Mouse (Mus musculus): ENCODE measurements around the gene Tmem223. TPM values are rescaled to one million over a fixed set of nuclear protein-coding genes. Genes with fewer than 3 reads are reported as not detected.

Gene Tmem223
- polyA plus RNA-seq, 1 experiment from 2014 or later, result 173 TPM

DNA sequence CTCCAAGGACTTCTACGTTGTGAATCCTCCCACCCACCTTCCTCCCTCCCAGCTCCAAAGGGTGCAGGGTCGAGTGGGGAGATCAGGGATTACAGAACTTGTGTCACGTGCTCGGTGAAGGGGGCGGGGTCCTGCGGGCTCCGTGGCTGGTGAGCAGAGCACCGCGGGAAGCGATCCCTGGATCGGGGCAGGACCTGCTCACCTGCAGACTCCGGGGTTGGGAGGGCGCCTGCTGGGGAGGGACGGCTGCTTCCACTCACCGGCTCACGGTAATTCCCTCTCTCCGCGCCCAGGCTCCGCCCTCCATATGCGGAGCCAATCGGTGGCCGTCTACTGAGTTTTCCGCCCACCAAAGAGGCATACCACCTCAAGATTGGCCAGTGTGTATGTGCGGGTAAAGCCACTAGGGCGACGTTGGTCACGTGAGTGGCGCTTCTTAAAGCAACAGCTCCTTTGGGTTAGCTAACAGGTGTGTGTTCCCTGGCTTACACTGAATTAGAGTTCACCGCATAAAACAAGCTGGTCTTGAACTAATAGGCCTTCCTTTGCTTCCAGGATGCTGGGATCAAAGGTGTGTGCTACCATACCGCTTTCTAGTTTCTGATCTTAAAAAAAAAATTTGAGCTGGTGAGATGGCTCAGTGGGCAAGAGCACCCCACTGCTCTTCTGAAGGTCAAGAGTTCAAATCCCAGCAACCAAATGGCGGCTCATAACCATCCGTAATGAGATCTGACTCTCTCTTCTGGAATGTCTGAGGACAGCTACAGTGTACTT, 15.4 kb downstream of the Tmem223 start, which contains the start of gene Taf6l:
Gene Taf6l, minus strand, starts transcription at position 410 of the 774 bp plus-strand sequence.
- Histone ChIP-seq H3K9ac (ENCODE audit: low read depth, low read length) (peak within 1 kb of the TSS; percentile 75), H3K27ac (replicated peaks; ENCODE audit: low read depth, low read length) (peak within 1 kb of the TSS; percentile 76), H3K36me3 (ENCODE audit: control insufficient read depth, insufficient read depth, low read length) (peaks cover 24% of the 10 kb centered on the region), H3K4me2 (ENCODE audit: low read depth, low read length) (peak within 1 kb of the TSS; percentile 82), H3K4me1 (ENCODE audit: control insufficient read depth, insufficient read depth, low read length) (peaks cover 3% of the 10 kb centered on the region; the same call in 1 of the 2 replicates), H3K4me3 (ENCODE audit: low read depth, low read length) (peak within 1 kb of the TSS; percentile 65), H3K27me3 (replicated peaks; ENCODE audit: control insufficient read depth, insufficient read depth, low read length) (no peaks in the 10 kb centered on the region), H3K9me3 (ENCODE audit: control insufficient read depth, low read length) (no peaks in the 10 kb centered on the region)
- DNase-seq (ENCODE audit: low spot score), result peak; percentile 98
- ATAC-seq (ENCODE audit: low read depth), result peak; percentile 100
- WGBS, result under 1% methylated on average over 28 of the region's 32 CpGs

DNA sequence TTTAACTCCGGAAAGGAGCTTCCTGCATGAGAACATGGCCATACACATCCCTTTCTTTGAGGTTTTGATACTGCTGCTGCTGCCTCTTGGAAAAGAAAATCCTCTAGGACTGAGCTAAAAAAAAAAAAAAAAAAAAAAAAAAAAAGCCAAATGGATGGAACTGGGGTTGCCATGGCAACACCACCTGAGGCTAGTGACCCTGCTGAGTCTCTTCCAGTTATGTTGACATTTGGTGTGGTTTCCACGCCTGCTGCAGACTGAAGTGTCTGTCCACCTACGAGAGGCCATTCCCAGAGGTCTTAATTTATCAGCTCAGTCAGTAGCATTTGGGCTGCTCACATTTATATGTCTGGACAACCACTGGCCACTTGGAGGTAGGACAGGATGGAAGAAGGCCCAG, 17.7 kb downstream of the Tmem223 start:
- no peaks in the 10 kb centered on the region for H3K27me3 ChIP-seq (replicated peaks; ENCODE audit: control insufficient read depth, insufficient read depth, low read length)
- peaks cover 15% of the 10 kb centered on the region for H3K36me3 ChIP-seq (ENCODE audit: control insufficient read depth, insufficient read depth, low read length)
- 0 out of 2 replicates have a peak, but pooled peaks cover 2% of the 10 kb centered on the region for H3K9me3 ChIP-seq (ENCODE audit: control insufficient read depth, low read length)
- no peak overlapping the region for H3K4me2 ChIP-seq (ENCODE audit: low read depth, low read length)
- no peak for ATAC-seq (ENCODE audit: low read depth)
- no peak overlapping the region for H3K4me3 ChIP-seq (ENCODE audit: low read depth, low read length)
- peaks cover 3% of the 10 kb centered on the region; the same call in 1 of the 2 replicates for H3K4me1 ChIP-seq (ENCODE audit: control insufficient read depth, insufficient read depth, low read length)
- 21% methylated on average over 3 of the region's 3 CpGs for WGBS
- no peak for DNase-seq (ENCODE audit: low spot score)
- H3K9ac ChIP-seq (ENCODE audit: low read depth, low read length), result no peak overlapping the region
- H3K27ac ChIP-seq (replicated peaks; ENCODE audit: low read depth, low read length), result no peak overlapping the region

DNA sequence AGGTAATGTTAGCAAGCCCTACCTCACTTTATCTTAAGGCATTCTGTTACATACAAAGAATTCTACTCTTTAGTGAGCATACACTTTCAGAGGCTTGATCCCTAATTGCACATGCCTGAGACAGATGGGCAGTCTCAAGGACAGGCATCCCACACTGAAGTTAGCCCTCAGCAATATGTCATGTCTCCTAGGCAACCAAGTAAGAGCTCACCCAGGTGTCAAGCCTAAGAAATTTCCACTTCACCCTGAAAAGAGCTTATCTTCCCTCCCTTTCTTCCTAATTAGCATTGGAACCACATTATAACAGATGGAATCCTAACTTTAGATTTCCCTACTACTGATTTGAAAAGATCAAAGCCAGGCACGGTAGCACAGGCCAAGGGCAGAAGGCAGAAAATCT, 18.4 kb downstream of the Tmem223 start:
- Histone ChIP-seq H3K27ac (replicated peaks; ENCODE audit: low read depth, low read length) (no peak overlapping the region), H3K4me2 (ENCODE audit: low read depth, low read length) (no peak overlapping the region), H3K4me1 (ENCODE audit: control insufficient read depth, insufficient read depth, low read length) (peaks cover 3% of the 10 kb centered on the region; the same call in 1 of the 2 replicates), H3K36me3 (ENCODE audit: control insufficient read depth, insufficient read depth, low read length) (peaks cover 20% of the 10 kb centered on the region), H3K4me3 (ENCODE audit: low read depth, low read length) (no peak overlapping the region), H3K9me3 (ENCODE audit: control insufficient read depth, low read length) (0 out of 2 replicates have a peak, but pooled peaks cover 2% of the 10 kb centered on the region), H3K9ac (ENCODE audit: low read depth, low read length) (no peak overlapping the region), H3K27me3 (replicated peaks; ENCODE audit: control insufficient read depth, insufficient read depth, low read length) (no peaks in the 10 kb centered on the region)
- 42% methylated on average over 1 of the region's 1 CpGs for WGBS
- DNase-seq (ENCODE audit: low spot score) (no peak), ATAC-seq (ENCODE audit: low read depth) (no peak)

DNA sequence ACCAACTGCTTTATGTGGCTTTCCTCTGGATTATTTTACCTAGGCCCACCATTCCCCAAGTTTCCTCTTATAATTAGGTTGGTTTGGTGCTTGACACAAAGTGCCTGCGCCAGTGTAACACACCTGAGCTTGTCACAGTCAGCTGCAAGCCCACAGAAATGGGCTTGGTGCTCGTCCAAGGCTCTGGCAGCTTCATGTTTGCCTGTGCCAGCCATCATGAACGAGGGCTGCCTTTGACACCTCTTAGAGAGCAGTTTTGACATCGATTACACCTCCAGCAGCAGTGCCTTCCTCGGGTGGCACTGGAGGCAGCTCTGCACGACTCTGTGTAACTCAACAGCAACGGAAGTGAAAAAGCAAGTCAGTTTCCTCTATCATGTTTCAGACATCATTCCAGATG, 19.4 kb downstream of the Tmem223 start:
- DNase-seq (ENCODE audit: low spot score), result no peak
- Histone ChIP-seq H3K27ac (replicated peaks; ENCODE audit: low read depth, low read length) (no peak overlapping the region), H3K9ac (ENCODE audit: low read depth, low read length) (no peak overlapping the region), H3K9me3 (ENCODE audit: control insufficient read depth, low read length) (0 out of 2 replicates have a peak, but pooled peaks cover 2% of the 10 kb centered on the region), H3K4me3 (ENCODE audit: low read depth, low read length) (no peak overlapping the region), H3K27me3 (replicated peaks; ENCODE audit: control insufficient read depth, insufficient read depth, low read length) (no peaks in the 10 kb centered on the region), H3K4me2 (ENCODE audit: low read depth, low read length) (no peak overlapping the region), H3K36me3 (ENCODE audit: control insufficient read depth, insufficient read depth, low read length) (peaks cover 30% of the 10 kb centered on the region), H3K4me1 (ENCODE audit: control insufficient read depth, insufficient read depth, low read length) (peaks cover 3% of the 10 kb centered on the region; the same call in 1 of the 2 replicates)
- no peak for ATAC-seq (ENCODE audit: low read depth)
- WGBS, result 83% methylated on average over 7 of the region's 7 CpGs

DNA sequence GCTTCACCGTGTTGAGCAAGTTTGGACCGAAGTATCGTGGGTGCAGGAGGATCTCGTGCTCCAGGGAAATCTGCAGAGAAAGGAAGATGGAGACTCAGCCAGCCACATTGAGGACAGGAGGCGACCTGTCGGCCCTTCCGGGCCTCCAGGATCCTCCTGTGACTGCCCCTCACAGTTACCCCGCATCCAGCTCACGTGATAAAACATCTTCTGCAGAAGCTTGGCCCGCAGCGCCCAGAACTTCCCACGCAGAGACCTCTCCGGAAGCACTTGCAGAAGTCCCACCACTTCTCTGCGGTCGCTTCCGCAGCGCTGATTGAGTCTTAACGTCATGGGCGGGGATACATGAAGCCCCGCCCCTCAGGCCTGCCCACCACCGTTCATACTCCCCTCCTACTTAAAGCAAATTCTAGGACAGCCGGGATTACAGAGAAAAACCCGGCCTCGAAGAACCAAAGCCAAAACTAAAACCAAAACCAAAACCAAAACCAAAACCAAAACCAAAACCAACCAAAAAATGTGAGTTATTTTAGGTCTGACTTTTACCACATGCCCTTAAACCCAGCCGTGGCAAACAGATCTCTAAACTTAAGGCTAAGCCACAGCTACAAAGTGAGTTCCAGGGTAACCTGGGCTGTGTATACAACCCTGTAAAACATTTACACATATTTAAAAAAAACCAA, 27.6 kb downstream of the Tmem223 start, which contains the start of gene Polr2g:
Gene Polr2g, minus strand, starts transcription at position 314 of the 683 bp plus-strand sequence.
- H3K9ac ChIP-seq (ENCODE audit: low read depth, low read length), result peak within 1 kb of the TSS; percentile 70
- no peaks in the 10 kb centered on the region for H3K9me3 ChIP-seq (ENCODE audit: control insufficient read depth, low read length)
- H3K4me1 ChIP-seq (ENCODE audit: control insufficient read depth, insufficient read depth, low read length), result peaks cover 10% of the 10 kb centered on the region; the same call in 1 of the 2 replicates
- peak; percentile 77 for ATAC-seq (ENCODE audit: low read depth)
- peaks cover 36% of the 10 kb centered on the region for H3K36me3 ChIP-seq (ENCODE audit: control insufficient read depth, insufficient read depth, low read length)
- peak; percentile 97 for DNase-seq (ENCODE audit: low spot score)
- no peaks in the 10 kb centered on the region for H3K27me3 ChIP-seq (replicated peaks; ENCODE audit: control insufficient read depth, insufficient read depth, low read length)
- whole genome bisulfite sequencing, result under 1% methylated on average over 22 of the region's 25 CpGs
- H3K4me3 ChIP-seq (ENCODE audit: low read depth, low read length), result peak within 1 kb of the TSS; percentile 67
- peak within 1 kb of the TSS; percentile 36; the same call in 1 of the 2 replicates for H3K27ac ChIP-seq (replicated peaks; ENCODE audit: low read depth, low read length)
- H3K4me2 ChIP-seq (ENCODE audit: low read depth, low read length), result peak within 1 kb of the TSS; percentile 88

DNA sequence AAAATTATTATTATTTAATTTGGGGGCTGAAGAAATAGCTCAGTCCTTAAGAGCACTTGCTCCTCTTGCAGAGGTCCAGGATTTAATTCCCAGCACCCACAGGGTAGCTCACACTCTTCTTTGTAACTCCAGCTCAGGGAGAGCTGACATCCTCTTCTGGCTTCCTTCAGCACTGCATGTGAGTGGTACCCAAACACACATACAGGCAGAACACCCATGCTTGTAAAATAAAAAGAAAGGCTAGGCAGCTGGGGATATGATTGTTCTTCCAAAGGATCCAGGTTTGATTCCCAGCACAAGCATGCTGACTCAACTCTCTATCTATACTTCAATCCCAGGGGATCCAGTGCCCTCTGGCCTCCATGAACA, 28.1 kb downstream of the Tmem223 start:
- no peak for DNase-seq (ENCODE audit: low spot score)
- peaks cover 31% of the 10 kb centered on the region for H3K36me3 ChIP-seq (ENCODE audit: control insufficient read depth, insufficient read depth, low read length)
- H3K27me3 ChIP-seq (replicated peaks; ENCODE audit: control insufficient read depth, insufficient read depth, low read length), result no peaks in the 10 kb centered on the region
- peaks cover 10% of the 10 kb centered on the region; the same call in 1 of the 2 replicates for H3K4me1 ChIP-seq (ENCODE audit: control insufficient read depth, insufficient read depth, low read length)
- H3K9me3 ChIP-seq (ENCODE audit: control insufficient read depth, low read length), result no peaks in the 10 kb centered on the region
- no peak overlapping the region for H3K9ac ChIP-seq (ENCODE audit: low read depth, low read length)
- no peak for ATAC-seq (ENCODE audit: low read depth)
- H3K4me3 ChIP-seq (ENCODE audit: low read depth, low read length), result peak overlapping the region; percentile 67; the same call in 1 of the 2 replicates
- no peak overlapping the region for H3K27ac ChIP-seq (replicated peaks; ENCODE audit: low read depth, low read length)
- H3K4me2 ChIP-seq (ENCODE audit: low read depth, low read length), result peak overlapping the region; percentile 18

DNA sequence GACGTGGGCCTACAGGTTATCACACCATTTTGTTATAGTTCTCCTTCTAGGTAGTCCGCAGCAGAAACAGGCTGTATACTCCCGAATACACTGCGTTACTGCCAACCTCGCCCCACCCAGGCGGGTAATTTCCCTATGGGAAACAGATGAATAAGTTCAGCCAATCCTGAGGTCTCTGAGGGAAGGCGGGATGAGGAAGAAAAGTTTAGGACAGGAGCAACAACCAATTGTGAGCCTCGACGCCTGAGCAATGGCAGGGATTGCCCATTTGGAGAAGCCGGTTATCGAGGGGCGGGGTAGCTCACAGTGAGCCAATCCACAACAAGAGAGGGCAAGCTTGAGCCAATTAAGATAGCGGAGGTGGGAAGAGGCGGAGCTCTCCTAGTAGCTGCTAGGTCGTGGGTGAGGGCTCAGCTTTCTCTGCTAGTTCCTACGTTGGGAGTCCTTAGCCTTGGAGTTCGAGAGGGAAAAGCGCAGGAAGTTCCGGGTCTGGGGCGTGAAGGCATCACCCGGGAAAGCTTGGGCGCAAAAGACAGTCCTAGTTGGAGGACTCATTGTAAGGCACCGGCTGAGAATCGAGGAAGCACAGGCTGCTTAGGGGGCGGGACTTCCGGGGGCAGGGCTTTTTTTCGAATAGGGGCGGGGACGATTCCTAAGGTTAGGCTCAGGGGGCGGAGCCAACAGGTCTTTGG, 31.5 kb downstream of the Tmem223 start, which contains the start of gene Zbtb3:
Gene Zbtb3, plus strand, starts transcription at position 426 of the 692 bp plus-strand sequence.
- Histone ChIP-seq H3K4me1 (ENCODE audit: control insufficient read depth, insufficient read depth, low read length) (peaks cover 10% of the 10 kb centered on the region; the same call in 1 of the 2 replicates), H3K27ac (replicated peaks; ENCODE audit: low read depth, low read length) (peak within 1 kb of the TSS; percentile 81), H3K4me2 (ENCODE audit: low read depth, low read length) (peak within 1 kb of the TSS; percentile 59), H3K36me3 (ENCODE audit: control insufficient read depth, insufficient read depth, low read length) (peaks cover 31% of the 10 kb centered on the region), H3K27me3 (replicated peaks; ENCODE audit: control insufficient read depth, insufficient read depth, low read length) (no peaks in the 10 kb centered on the region), H3K4me3 (ENCODE audit: low read depth, low read length) (peak within 1 kb of the TSS; percentile 52), H3K9me3 (ENCODE audit: control insufficient read depth, low read length) (no peaks in the 10 kb centered on the region), H3K9ac (ENCODE audit: low read depth, low read length) (peak within 1 kb of the TSS; percentile 55)
- WGBS, result under 1% methylated on average over 30 of the region's 30 CpGs
- ATAC-seq (ENCODE audit: low read depth) (peak; percentile 98), DNase-seq (ENCODE audit: low spot score) (peak; percentile 100)

DNA sequence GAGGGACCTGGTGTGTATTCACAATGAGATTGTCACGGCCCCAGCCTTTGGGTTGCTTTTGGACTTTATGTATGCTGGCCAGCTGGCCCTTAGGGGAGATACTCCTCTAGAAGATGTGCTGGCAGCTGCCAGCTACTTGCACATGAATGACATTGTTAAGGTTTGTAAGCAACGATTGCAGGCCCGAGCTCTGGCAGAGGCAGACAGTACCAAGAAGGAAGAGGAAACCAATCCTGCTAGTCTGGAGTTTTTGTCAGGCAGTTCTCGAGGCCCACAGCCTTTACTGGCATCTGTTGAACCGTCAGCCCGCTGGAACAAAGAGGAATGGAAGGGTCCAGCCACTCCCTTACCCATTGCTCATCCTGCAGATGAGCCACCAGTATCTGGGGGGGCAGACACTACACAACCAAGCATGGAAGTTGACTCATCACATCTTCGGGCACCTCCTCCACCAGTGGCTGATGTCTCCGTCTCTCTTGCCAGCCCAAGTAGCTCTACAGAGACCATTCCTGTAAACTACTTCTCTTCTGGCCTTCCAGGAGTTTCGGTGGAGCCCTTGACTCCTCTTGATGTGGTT, 32.5 kb downstream of the Tmem223 start:
- H3K4me2 ChIP-seq (ENCODE audit: low read depth, low read length), result peak overlapping the region; percentile 59
- H3K27ac ChIP-seq (replicated peaks; ENCODE audit: low read depth, low read length), result peak overlapping the region; percentile 81; the same call in 1 of the 2 replicates
- H3K36me3 ChIP-seq (ENCODE audit: control insufficient read depth, insufficient read depth, low read length), result peaks cover 39% of the 10 kb centered on the region
- WGBS, result 93% methylated on average over 9 of the region's 9 CpGs
- H3K9ac ChIP-seq (ENCODE audit: low read depth, low read length), result 0 out of 2 replicates have a peak overlapping the region, but pooled peaks have one; percentile 31
- H3K9me3 ChIP-seq (ENCODE audit: control insufficient read depth, low read length), result no peaks in the 10 kb centered on the region
- DNase-seq (ENCODE audit: low spot score) (no peak), ATAC-seq (ENCODE audit: low read depth) (no peak)
- peak overlapping the region; percentile 52; the same call in 1 of the 2 replicates for H3K4me3 ChIP-seq (ENCODE audit: low read depth, low read length)
- H3K27me3 ChIP-seq (replicated peaks; ENCODE audit: control insufficient read depth, insufficient read depth, low read length), result no peaks in the 10 kb centered on the region
- H3K4me1 ChIP-seq (ENCODE audit: control insufficient read depth, insufficient read depth, low read length), result 0 out of 2 replicates have a peak, but pooled peaks cover 6% of the 10 kb centered on the region
